Mouse (Mus musculus) G1E-ER4 (cell line): Measurements from ENCODE around the gene Ugt1a10. TPM values are rescaled to one million over a fixed set of nuclear protein-coding genes. Genes with fewer than 3 reads are reported as not detected.

Experiments
- GATA1 ChIP-seq: IDR thresholded peaks from one replicate; pipeline ENCODE4 v1.8.0; 2012; ENCODE audit warnings: low read length, inconsistent platforms
- polyA plus RNA-seq: library from polyadenylated mRNA; stranded (reverse); fragments of >175 nt; gene quantifications from 2 replicates; pipeline ENCODE4 v1.2.3, GENCODE M21; 2012

The Ugt1a10 gene
- polyA plus RNA-seq, 1 experiment = not detected

DNA sequence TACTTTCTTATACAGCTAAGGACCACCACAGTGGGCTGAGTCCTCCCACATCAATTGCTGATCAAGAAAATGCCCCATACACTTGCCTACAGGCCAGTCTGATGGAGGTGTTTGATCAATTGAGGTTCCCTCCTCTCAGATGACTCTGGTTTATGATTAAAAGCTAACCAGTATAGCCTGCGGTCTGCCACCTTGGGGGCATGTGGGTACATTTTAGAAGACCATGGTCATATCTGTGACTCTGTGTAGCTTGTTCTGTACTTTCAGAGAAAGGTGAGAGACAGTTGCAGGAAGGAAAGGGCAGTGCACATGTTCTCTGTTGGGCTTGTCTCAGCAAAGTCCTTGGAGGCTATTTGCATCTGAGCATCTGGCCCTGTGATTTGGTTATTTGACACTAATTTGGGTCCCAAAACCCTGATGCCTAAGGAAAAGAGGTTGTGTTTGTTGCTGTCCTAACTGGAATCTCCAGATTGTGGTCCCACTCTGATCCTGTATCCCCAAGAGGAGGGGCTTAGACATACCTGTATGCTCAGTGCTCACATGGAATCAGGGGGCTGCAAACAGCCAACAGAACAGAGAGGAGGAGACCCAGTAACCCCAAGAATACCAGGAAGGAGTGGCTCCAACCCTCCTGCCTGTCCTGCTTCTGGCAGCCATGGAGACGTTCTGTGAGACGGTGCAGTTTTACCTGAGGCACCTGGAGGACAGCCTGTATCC, 177.6 kb downstream of the Ugt1a10 start:
- no peak for TF ChIP-seq GATA1

DNA sequence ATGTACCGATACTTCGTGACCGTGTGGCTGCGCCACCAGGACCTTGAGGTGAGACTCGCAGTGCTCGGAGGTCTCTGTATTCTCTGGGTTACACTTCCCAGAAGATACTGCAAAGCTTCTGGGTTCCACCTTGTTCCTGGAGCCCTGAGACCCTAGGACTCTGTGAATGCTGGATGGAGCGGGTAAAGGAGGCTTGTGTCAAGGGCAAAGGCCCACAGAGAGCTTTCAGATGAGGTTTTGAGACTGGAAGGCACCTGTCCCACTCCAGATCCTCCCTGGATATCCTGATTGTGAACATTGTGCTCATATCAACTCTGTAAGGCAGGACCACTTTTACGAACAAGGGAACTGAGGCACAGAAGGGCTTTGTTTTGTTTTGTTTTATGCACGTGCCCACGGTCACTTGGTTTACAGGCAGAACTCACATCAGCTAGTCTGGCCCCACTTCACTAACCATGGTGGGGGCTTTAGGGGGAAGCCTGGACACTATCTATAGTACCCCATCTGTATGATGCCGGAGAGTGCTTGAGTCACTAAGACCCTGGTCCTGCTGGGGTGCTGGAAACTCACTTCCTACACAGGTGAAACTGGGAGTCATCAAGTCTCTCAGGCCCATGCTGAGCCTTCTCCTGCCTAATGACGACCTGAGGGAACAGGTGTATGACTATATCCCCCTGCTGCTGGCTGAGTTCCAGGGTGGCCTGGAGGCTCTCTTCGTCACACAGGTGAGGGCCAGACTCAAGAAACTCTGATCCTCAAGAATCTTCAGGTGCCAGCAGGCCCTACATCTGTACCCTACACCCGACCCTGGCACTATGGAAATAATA, 178.4 kb downstream of the Ugt1a10 start:
- TF ChIP-seq GATA1 = no peak

GRCm38 (mm10) chr1:88234248-88234610, 179.0 kb downstream of the Ugt1a10 start:
- TF ChIP-seq GATA1 = no peak

- no peak for TF ChIP-seq GATA1
Measured at GRCm38 (mm10) chr1:88234646-88235045, 179.5 kb downstream of the Ugt1a10 start.

DNA sequence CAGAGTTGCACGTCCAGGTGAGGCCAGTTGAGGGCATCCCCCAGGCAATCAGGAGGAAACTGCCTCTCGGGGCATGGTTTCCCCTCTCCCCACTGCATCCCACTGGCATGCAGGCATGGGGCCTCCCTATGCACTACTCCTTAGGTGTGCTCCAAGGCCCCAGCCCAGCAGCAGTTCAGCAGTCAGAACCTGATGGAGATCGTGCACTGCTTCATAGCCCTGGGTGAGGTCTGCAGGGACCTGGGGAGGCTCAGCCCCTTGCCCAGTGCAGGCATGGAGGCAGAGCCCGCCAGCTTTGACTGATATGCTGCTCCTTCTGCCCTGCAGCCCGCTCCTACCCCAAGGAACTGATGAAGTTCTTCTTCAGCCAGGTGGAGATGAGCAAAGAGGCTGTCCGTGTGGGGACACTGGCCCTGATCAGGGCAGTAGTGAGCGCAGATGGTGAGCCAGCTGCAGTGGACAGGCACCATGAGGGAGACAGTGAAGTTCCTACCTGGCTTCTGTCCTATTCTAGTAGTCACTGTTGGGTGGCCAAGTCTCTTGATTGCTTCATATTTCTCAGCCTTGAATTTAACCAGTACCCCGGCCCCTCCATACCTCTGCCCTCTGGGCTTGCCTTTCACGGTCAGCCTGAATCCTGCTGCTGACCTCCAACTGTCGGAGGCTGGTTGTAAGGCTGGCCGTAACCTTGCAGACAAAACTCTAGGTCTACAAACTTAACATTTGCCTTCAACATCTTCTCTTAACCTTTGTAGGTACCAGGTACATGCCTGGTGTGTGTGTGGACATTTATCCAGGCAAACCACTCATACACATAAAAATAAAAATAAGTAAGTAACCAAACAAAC, 180.1 kb downstream of the Ugt1a10 start:
- no peak for TF ChIP-seq GATA1

DNA sequence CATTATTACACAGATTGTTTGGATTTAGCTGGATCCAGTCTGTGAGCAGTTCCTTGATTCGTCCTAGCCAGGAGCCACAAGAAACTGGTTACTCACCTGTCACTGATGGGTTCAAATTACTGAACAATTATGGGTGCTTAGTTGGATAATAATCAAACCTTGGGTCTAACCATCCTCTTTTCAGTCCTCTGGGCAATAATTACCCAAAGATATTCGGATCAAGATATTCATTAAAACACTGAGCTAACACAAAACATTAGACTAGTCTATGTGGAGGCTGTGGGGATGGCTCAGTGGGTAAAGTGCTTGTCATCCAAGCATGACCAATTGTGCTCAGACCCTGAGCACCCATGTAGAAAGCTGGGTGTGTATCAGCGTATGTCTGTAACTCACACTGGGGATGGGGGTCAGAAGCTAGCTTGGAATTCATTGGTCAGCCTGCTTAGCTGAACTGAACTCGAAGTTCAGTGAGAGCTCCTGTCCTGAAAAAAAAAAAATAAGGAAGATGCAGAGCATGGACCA, 180.8 kb downstream of the Ugt1a10 start:
- TF ChIP-seq GATA1 = no peak

- no peak for TF ChIP-seq GATA1
Measured at GRCm38 (mm10) chr1:88237311-88237710, 182.1 kb downstream of the Ugt1a10 start.

- no peak for TF ChIP-seq GATA1
Measured at GRCm38 (mm10) chr1:88238771-88239170, 183.6 kb downstream of the Ugt1a10 start.

DNA sequence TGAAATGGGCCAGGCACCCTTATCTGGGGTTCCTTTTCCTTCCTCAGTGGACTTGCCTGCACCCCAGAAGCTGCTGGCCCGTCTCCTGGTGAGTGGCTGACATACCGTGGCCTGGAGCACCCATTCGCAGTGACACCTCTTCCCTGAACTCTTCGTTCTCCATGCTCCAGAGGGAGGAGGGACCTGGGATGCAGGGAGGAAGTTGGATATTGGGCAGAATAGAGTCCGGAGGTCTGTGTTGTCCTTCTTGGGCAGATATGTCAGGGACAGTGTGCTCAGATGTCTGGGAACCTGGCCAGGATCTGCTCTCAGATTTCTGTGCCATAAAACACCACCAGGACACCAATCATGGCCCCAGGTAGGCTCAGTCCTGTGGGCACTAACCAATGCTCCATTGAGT, 184.9 kb downstream of the Ugt1a10 start:
- no peak for TF ChIP-seq GATA1

GRCm38 (mm10) chr1:88240579-88240978, 185.4 kb downstream of the Ugt1a10 start:
- TF ChIP-seq GATA1 = no peak

DNA sequence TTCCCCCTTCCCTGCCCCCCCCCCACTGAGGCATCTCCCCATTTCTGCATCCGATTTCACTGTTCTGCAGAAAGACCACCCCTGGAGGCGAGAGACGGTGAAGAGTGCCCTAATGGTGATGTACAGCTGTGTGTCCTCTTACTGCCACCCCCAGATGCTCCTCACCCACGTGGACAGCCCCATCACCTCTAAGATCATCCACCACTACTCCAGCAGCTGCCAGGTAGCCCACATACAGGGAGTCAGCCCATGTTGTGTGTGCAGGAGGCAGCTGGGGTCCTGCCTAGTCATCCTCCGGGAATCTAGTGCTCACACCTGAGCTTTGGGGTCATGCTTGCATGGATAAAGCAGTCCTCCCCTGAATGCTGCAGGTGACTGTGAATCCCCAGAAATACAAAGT, 188.7 kb downstream of the Ugt1a10 start:
- no peak for TF ChIP-seq GATA1

GRCm38 (mm10) chr1:88245881-88246280, 190.7 kb downstream of the Ugt1a10 start:
- no peak for TF ChIP-seq GATA1

GRCm38 (mm10) chr1:88246386-88246785, 191.2 kb downstream of the Ugt1a10 start:
- no peak for TF ChIP-seq GATA1

DNA sequence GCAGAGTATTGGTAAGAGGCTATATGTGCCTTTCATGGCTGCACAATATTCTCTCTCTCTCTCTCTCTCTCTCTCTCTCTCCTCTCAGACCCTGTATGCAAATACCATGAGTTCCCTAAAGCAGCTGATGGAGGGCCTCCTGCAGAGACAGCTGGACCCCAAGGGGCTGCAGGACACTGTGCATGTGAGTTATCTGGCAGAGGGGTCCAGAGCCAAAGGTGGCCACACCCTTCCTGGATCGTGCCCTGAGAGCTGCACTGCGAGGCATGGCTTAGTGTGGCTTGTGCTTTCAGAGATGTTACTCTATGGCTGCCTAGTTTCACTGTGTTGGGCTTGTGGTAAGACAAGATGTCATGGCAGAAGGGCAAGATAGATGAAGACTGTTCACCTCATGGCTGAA, 192.5 kb downstream of the Ugt1a10 start:
- no peak for TF ChIP-seq GATA1

DNA sequence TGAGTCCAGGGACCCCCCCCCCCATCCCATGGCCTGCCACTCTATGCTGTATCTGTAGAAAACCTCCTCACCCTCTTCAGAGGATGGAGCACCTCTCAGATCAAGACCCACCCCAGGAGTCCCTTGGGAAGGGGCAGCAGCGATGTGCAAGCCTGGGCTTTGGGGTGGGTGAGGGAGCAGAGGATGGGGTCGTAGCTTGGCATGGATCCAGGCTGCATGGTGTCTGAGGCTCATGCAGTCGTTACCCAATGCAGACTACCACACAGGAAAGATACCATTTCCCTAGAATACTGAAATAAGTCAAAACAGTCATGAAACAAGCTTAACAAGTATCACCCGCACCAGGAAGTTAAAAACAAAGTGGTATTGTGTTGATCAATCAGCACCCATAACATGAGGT, 193.5 kb downstream of the Ugt1a10 start:
- TF ChIP-seq GATA1 = no peak

DNA sequence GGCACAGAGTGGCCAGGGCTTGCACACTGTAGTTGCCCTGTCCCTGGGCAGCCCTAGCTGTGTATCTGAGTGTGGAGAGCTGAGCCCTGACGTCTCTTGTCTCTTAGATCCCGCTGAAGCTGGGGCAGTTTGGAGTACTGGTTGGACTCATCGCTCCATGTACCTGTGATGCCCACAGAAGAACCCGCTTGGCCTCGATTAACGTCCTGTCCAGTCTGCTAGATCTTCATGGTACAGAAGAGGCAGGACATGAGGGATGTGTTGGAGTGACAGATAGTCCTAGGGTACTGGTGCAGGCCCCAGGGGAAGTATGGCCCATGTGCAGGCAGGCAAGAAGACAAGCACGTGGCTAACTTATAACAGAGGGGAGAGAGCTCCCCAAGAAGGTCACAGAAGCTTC, 194.4 kb downstream of the Ugt1a10 start:
- TF ChIP-seq GATA1 = no peak
